Mouse (Mus musculus): ENCODE measurements around the gene Os9.

DNA sequence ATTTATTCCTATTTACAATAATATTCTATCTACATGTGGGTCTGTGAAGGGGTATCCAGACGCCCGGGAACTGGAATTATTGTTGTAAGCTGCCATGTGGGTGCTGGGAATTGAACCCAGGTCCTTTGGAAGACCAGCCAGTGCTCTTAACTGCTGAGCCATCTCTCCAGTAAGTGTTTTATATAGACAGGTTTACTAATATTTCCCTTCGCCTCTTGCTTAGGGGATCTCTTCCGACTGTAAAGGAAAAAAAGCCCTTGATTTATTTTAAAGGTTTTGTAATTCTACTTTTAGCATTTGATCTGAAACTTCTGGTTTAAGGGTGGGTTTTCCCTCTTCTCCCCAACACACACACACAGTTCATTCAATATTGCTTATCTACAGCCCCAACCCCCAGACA, 43.3 kb upstream of the Os9 start:
- no peak for TF ChIP-seq CTCF (IDR thresholded peaks at IDR 0.05; ENCODE audit: low read depth)
- TF ChIP-seq EP300 (IDR thresholded peaks at IDR 0.05; ENCODE audit: low read depth): no peak

Measured in liver, embryonic 14.5 days (tissue).